In genomic region chr12:32605353-32605752, GRCm38 (mm10) we compare ENCODE assay signal across 24 mouse cellular contexts.
DNase-seq lines count a peak whose midpoint lies in the region; TF ChIP-seq lines count a peak whose summit lies in the region.
"Had no signal": no experiment of that assay in that cellular context is flagged by ENCODE, and none has a peak within 500 bp of the region (broad histone marks: within the 10 kb centered on the region; RNA-seq: fewer than 3 reads in every experiment).

No protein-coding gene starts in this region.

- peak overlapping the region; percentile 43 for H3K4me3 ChIP-seq in gastrocnemius, adult 2 months
- H3K4me3 ChIP-seq in heart, adult 2 months, result no peak overlapping the region
- no peak overlapping the region for H3K4me3 ChIP-seq in heart, embryonic 10.5 days
- H3K4me3 ChIP-seq: embryonic facial prominence, embryonic 12.5 days; embryonic facial prominence, embryonic 15.5 days; heart, embryonic 15.5 days; hindbrain, embryonic 12.5 days; hindbrain, embryonic 15.5 days had no signal

- no peaks in the 10 kb centered on the region for H3K27me3 ChIP-seq in heart, adult 2 months (ENCODE audit: control insufficient read depth, insufficient read depth, low read length)
- no peaks in the 10 kb centered on the region for H3K27me3 ChIP-seq in heart, embryonic 10.5 days (ENCODE audit: insufficient read depth, poor library complexity, severe bottlenecking)
- H3K27me3 ChIP-seq: CH12.LX; embryonic facial prominence, embryonic 12.5 days; embryonic facial prominence, embryonic 15.5 days; heart, embryonic 15.5 days; hindbrain, embryonic 12.5 days; hindbrain, embryonic 15.5 days; Patski had no signal

- TF ChIP-seq CTCF in gastrocnemius, adult 2 months (IDR thresholded peaks at IDR 0.05), result no peak
- no peak for TF ChIP-seq CTCF in heart, adult 2 months (IDR thresholded peaks at IDR 0.05)

- peak; percentile 26 for DNase-seq in gastrocnemius, adult 2 months
- DNase-seq in gastrocnemius, postnatal 36 days, result no peak
- DNase-seq in heart, adult 2 months, result peak in 1 of 2 experiments; percentile 5
- DNase-seq in heart, embryonic 10.5 days (ENCODE audit: low spot score), result no peak
- DNase-seq in lung, postnatal 36 days, result peak; percentile 10
- DNase-seq in lung, adult 18-20 months, result no peak
- no peak for DNase-seq in right cerebral cortex, postnatal 10 days (ENCODE audit: low spot score in 2 of 2)
- DNase-seq: adrenal gland, adult 2 months; adrenal gland, postnatal 14 days; B cell, adult 2 months; cerebellum, adult 11 months; cerebellum, adult 2 months; cerebellum, adult 9-11 months; cerebellum, postnatal 25 days; forebrain, postnatal 0 days; gastrocnemius, postnatal 14 days had no signal

- no peaks in the 10 kb centered on the region for H3K79me2 ChIP-seq in heart, adult 2 months (replicated peaks; ENCODE audit: control insufficient read depth, insufficient read depth, low read length)

- H3K36me3 ChIP-seq in heart, adult 2 months (ENCODE audit: control insufficient read depth, insufficient read depth, low read length), result no peaks in the 10 kb centered on the region
- no peaks in the 10 kb centered on the region for H3K36me3 ChIP-seq in heart, embryonic 10.5 days
- H3K36me3 ChIP-seq: embryonic facial prominence, embryonic 12.5 days; embryonic facial prominence, embryonic 15.5 days; G1E; heart, embryonic 15.5 days; hindbrain, embryonic 12.5 days; hindbrain, embryonic 15.5 days had no signal

- H3K9ac ChIP-seq in heart, adult 2 months (ENCODE audit: low read depth, low read length), result no peak overlapping the region
- H3K9ac ChIP-seq: embryonic facial prominence, embryonic 12.5 days; embryonic facial prominence, embryonic 15.5 days; forebrain, postnatal 0 days; heart, embryonic 15.5 days; hindbrain, embryonic 12.5 days; hindbrain, embryonic 15.5 days had no signal

- peaks cover 5% of the 10 kb centered on the region; the same call in 1 of the 2 replicates for H3K9me3 ChIP-seq in heart, embryonic 10.5 days
- H3K9me3 ChIP-seq: embryonic facial prominence, embryonic 12.5 days; embryonic facial prominence, embryonic 15.5 days; G1E; heart, embryonic 15.5 days; hindbrain, embryonic 12.5 days; hindbrain, embryonic 15.5 days had no signal

- no peak for TF ChIP-seq EP300 in heart, adult 2 months (IDR thresholded peaks at IDR 0.05; ENCODE audit: insufficient read depth, low read depth, low read length)

- peak overlapping the region; percentile 94 for H3K27ac ChIP-seq in gastrocnemius, adult 2 months
- H3K27ac ChIP-seq in heart, adult 2 months, result peak overlapping the region; percentile 87
- H3K27ac ChIP-seq in heart, embryonic 10.5 days, result no peak overlapping the region
- H3K27ac ChIP-seq: embryonic facial prominence, embryonic 12.5 days; embryonic facial prominence, embryonic 15.5 days; heart, embryonic 15.5 days; hindbrain, embryonic 12.5 days; hindbrain, embryonic 15.5 days had no signal

- intact Hi-C loops in gastrocnemius, adult 2 months (cut with DNase I), result no loop called here
- intact Hi-C loops in gastrocnemius, postnatal 36 days (cut with DNase I), result no loop called here
- intact Hi-C loops in heart, adult 2 months (cut with DNase I), result no loop called here

- no peak for TF ChIP-seq POLR2A in heart, adult 2 months (IDR thresholded peaks at IDR 0.05; ENCODE audit: insufficient read depth, low read depth, low read length)

- peaks cover 3% of the 10 kb centered on the region; the same call in 1 of the 2 replicates for H3K4me1 ChIP-seq in heart, adult 2 months (ENCODE audit: control insufficient read depth, insufficient read depth, low read length)
- H3K4me1 ChIP-seq in heart, embryonic 10.5 days, result no peaks in the 10 kb centered on the region
- H3K4me1 ChIP-seq: embryonic facial prominence, embryonic 12.5 days; heart, embryonic 15.5 days; hindbrain, embryonic 12.5 days; hindbrain, embryonic 15.5 days had no signal

Comparison
In these comparisons a context has a peak if more than half of its experiments do, and no peak if none do; other contexts are left out.
1. DNase-seq: peak in gastrocnemius, adult 2 months (single experiment) and lung, postnatal 36 days (single experiment); none in gastrocnemius, postnatal 36 days (0 of 2), heart, embryonic 10.5 days (single experiment), lung, adult 18-20 months (0 of 2) and right cerebral cortex, postnatal 10 days (0 of 2).